Mouse (Mus musculus) naive thymus-derived CD4-positive, alpha-beta T cell, adult 2 months (primary cell): Measurements from ENCODE around the gene Hoxd11.

Experiments
- DNase-seq: peaks from one replicate; pipeline ENCODE4 v3.0.0-alpha.2; 2011; ENCODE audit warnings: low read depth

The Hoxd11 gene

GRCm38 (mm10) chr2:74681594-74682531, 2.5 kb downstream of the Hoxd11 start:
- no peak for DNase-seq

- no peak for DNase-seq
Measured at GRCm38 (mm10) chr2:74682796-74683195, 3.4 kb downstream of the Hoxd11 start.

- DNase-seq: no peak
Measured at GRCm38 (mm10) chr2:74683471-74683951, 4.2 kb downstream of the Hoxd11 start.

GRCm38 (mm10) chr2:74684106-74684505, 4.7 kb downstream of the Hoxd11 start:
- DNase-seq: no peak

- DNase-seq: no peak
Measured at GRCm38 (mm10) chr2:74685059-74685603, 5.8 kb downstream of the Hoxd11 start.

- peak; percentile 55 for DNase-seq
Measured at GRCm38 (mm10) chr2:74686301-74686987, 7.1 kb downstream of the Hoxd11 start.

- DNase-seq: no peak
Measured at GRCm38 (mm10) chr2:74686988-74687697, 7.8 kb downstream of the Hoxd11 start.

GRCm38 (mm10) chr2:74687698-74688555, 8.6 kb downstream of the Hoxd11 start:
- no peak for DNase-seq

GRCm38 (mm10) chr2:74688795-74689573, 9.6 kb downstream of the Hoxd11 start:
- DNase-seq: no peak

GRCm38 (mm10) chr2:74689574-74690337, 10.4 kb downstream of the Hoxd11 start:
- no peak for DNase-seq

- no peak for DNase-seq
Measured at GRCm38 (mm10) chr2:74690338-74690716, 11.0 kb downstream of the Hoxd11 start.

GRCm38 (mm10) chr2:74691022-74691951, 11.9 kb downstream of the Hoxd11 start, which contains the start of gene Hoxd10:
Hoxd10 (plus strand) TSS chr2:74691924.
- DNase-seq: no peak

GRCm38 (mm10) chr2:74691995-74692807, 12.8 kb downstream of the Hoxd11 start:
- no peak for DNase-seq

- DNase-seq: no peak
Measured at GRCm38 (mm10) chr2:74692808-74693431, 13.6 kb downstream of the Hoxd11 start.

- no peak for DNase-seq
Measured at GRCm38 (mm10) chr2:74693432-74693827, 14.1 kb downstream of the Hoxd11 start.

GRCm38 (mm10) chr2:74694066-74694465, 14.7 kb downstream of the Hoxd11 start:
- peak; percentile 49 for DNase-seq

GRCm38 (mm10) chr2:74695383-74695782, 16.0 kb downstream of the Hoxd11 start:
- no peak for DNase-seq
